Mouse (Mus musculus) olfactory bulb, adult 2 months (tissue): ENCODE measurements around the gene Edc4.

Experiments used
- CTCF ChIP-seq: fragments of 200-500 bp; IDR thresholded peaks from 2 replicates; pipeline ENCODE4 v1.5.1; 2012; ENCODE audit warnings: low read depth, mild to moderate bottlenecking, low read length, moderate library complexity; ENCODE audit not compliant: insufficient read depth
- POLR2A ChIP-seq: fragments of 200-500 bp; IDR thresholded peaks from 2 replicates; pipeline ENCODE4 v1.6.1; 2012; ENCODE audit warnings: mild to moderate bottlenecking, low read depth, low read length, moderate library complexity; ENCODE audit not compliant: insufficient read depth

GRCm38 (mm10) chr8:105850014-105850413, 30.7 kb upstream of the Edc4 start:
- TF ChIP-seq CTCF (no peak), POLR2A (no peak)
